In genomic region chr16:42676406-42677075, GRCm38 (mm10) we compare ENCODE assay signal across 18 mouse cellular contexts.
DNase-seq lines count a peak whose midpoint lies in the region; ATAC-seq and TF ChIP-seq lines count a peak whose summit lies in the region.
"Had no signal": no experiment of that assay in that cellular context is flagged by ENCODE, and none has a peak within 500 bp of the region (broad histone marks: within the 10 kb centered on the region; RNA-seq: fewer than 3 reads in every experiment).

No protein-coding gene starts in this region.

- H3K27ac ChIP-seq in intestine, embryonic 14.5 days (ENCODE audit: low read depth): peak overlapping the region; percentile 59
- H3K27ac ChIP-seq in intestine, postnatal 0 days (ENCODE audit: low read depth, low read length): no peak overlapping the region
- peak overlapping the region; percentile 84 for H3K27ac ChIP-seq in heart, embryonic 11.5 days (ENCODE audit: low read depth, low read length)
- peak overlapping the region; percentile 83 for H3K27ac ChIP-seq in lung, postnatal 0 days (ENCODE audit: low read length)
- H3K27ac ChIP-seq: embryonic facial prominence, embryonic 15.5 days; liver, embryonic 13.5 days; midbrain, embryonic 13.5 days; stomach, embryonic 15.5 days had no signal

- TF ChIP-seq EP300 in lung, postnatal 0 days (IDR thresholded peaks at IDR 0.05): peak; percentile 98

- WGBS in intestine, embryonic 14.5 days: 79% methylated on average over 5 of the region's 5 CpGs
- 63% methylated on average over 5 of the region's 5 CpGs for WGBS in intestine, postnatal 0 days
- WGBS in heart, embryonic 11.5 days (ENCODE audit: insufficient replicate concordance): 55% methylated on average over 5 of the region's 5 CpGs
- WGBS in lung, postnatal 0 days: 48% methylated on average over 5 of the region's 5 CpGs

- no peak overlapping the region for H3K9ac ChIP-seq in intestine, embryonic 14.5 days (ENCODE audit: low read length)
- no peak overlapping the region for H3K9ac ChIP-seq in intestine, postnatal 0 days (ENCODE audit: low read depth, low read length)
- H3K9ac ChIP-seq in heart, embryonic 11.5 days (ENCODE audit: low read depth, low read length): no peak overlapping the region
- H3K9ac ChIP-seq in lung, postnatal 0 days (replicated peaks; ENCODE audit: low read depth): no peak overlapping the region
- H3K9ac ChIP-seq: embryonic facial prominence, embryonic 15.5 days; forebrain, postnatal 0 days; liver, embryonic 13.5 days; midbrain, embryonic 13.5 days; stomach, embryonic 15.5 days had no signal

- H3K4me2 ChIP-seq in intestine, embryonic 14.5 days (ENCODE audit: low read length): no peak overlapping the region
- H3K4me2 ChIP-seq in intestine, postnatal 0 days (replicated peaks; ENCODE audit: low read depth): no peak overlapping the region
- no peak overlapping the region for H3K4me2 ChIP-seq in heart, embryonic 11.5 days
- H3K4me2 ChIP-seq in lung, postnatal 0 days (replicated peaks; ENCODE audit: low read depth, low read length): no peak overlapping the region
- H3K4me2 ChIP-seq: embryonic facial prominence, embryonic 15.5 days; liver, embryonic 13.5 days; midbrain, embryonic 13.5 days; stomach, embryonic 15.5 days had no signal

- H3K9me3 ChIP-seq in intestine, embryonic 14.5 days (ENCODE audit: control insufficient read depth, low read length): no peaks in the 10 kb centered on the region
- no peaks in the 10 kb centered on the region for H3K9me3 ChIP-seq in intestine, postnatal 0 days (ENCODE audit: control insufficient read depth)
- no peaks in the 10 kb centered on the region for H3K9me3 ChIP-seq in heart, embryonic 11.5 days (replicated peaks; ENCODE audit: control insufficient read depth, low read length)
- H3K9me3 ChIP-seq in lung, postnatal 0 days (ENCODE audit: low read length): no peaks in the 10 kb centered on the region
- H3K9me3 ChIP-seq: embryonic facial prominence, embryonic 15.5 days; liver, embryonic 13.5 days; midbrain, embryonic 13.5 days; stomach, embryonic 15.5 days had no signal

- H3K4me3 ChIP-seq in intestine, embryonic 14.5 days (ENCODE audit: low read depth, low read length): no peak overlapping the region
- no peak overlapping the region for H3K4me3 ChIP-seq in intestine, postnatal 0 days (ENCODE audit: low read depth, low read length)
- no peak overlapping the region for H3K4me3 ChIP-seq in heart, embryonic 11.5 days (ENCODE audit: low read depth, low read length)
- H3K4me3 ChIP-seq in lung, postnatal 0 days (ENCODE audit: low read depth, low read length): no peak overlapping the region
- H3K4me3 ChIP-seq: embryonic facial prominence, embryonic 15.5 days; liver, embryonic 13.5 days; midbrain, embryonic 13.5 days; stomach, embryonic 15.5 days had no signal

- H3K36me3 ChIP-seq in intestine, embryonic 14.5 days (ENCODE audit: control insufficient read depth, insufficient read depth, low read length): no peaks in the 10 kb centered on the region
- H3K36me3 ChIP-seq in intestine, postnatal 0 days (ENCODE audit: control insufficient read depth, insufficient read depth): no peaks in the 10 kb centered on the region
- no peaks in the 10 kb centered on the region for H3K36me3 ChIP-seq in heart, embryonic 11.5 days (ENCODE audit: control insufficient read depth, insufficient read depth, low read length)
- H3K36me3 ChIP-seq in lung, postnatal 0 days (ENCODE audit: insufficient read depth, low read length): no peaks in the 10 kb centered on the region
- H3K36me3 ChIP-seq: embryonic facial prominence, embryonic 15.5 days; liver, embryonic 13.5 days; midbrain, embryonic 13.5 days; stomach, embryonic 15.5 days had no signal

- H3K4me1 ChIP-seq in intestine, embryonic 14.5 days (replicated peaks; ENCODE audit: control insufficient read depth, insufficient read depth, low read length): no peaks in the 10 kb centered on the region
- H3K4me1 ChIP-seq in intestine, postnatal 0 days (replicated peaks; ENCODE audit: control insufficient read depth, insufficient read depth, low read length): no peaks in the 10 kb centered on the region
- no peaks in the 10 kb centered on the region for H3K4me1 ChIP-seq in heart, embryonic 11.5 days (ENCODE audit: control insufficient read depth, insufficient read depth, low read length)
- H3K4me1 ChIP-seq in lung, postnatal 0 days (ENCODE audit: insufficient read depth, low read depth, low read length): no peaks in the 10 kb centered on the region
- H3K4me1 ChIP-seq: embryonic facial prominence, embryonic 15.5 days; liver, embryonic 13.5 days; midbrain, embryonic 13.5 days; stomach, embryonic 15.5 days had no signal

- ATAC-seq in intestine, embryonic 14.5 days (replicated peaks; ENCODE audit: low FRiP score, low TSS enrichment, low read depth): no peak
- ATAC-seq in intestine, postnatal 0 days: no peak
- peak; percentile 39; the same call in 1 of the 2 replicates for ATAC-seq in heart, embryonic 11.5 days (replicated peaks; ENCODE audit: insufficient number of reproducible peaks, low FRiP score, low TSS enrichment)
- peak; percentile 87 for ATAC-seq in lung, postnatal 0 days
- ATAC-seq: forebrain, postnatal 0 days; midbrain, embryonic 13.5 days had no signal

- no peak for TF ChIP-seq CTCF in intestine, postnatal 0 days (IDR thresholded peaks at IDR 0.05; ENCODE audit: low read depth)
- TF ChIP-seq CTCF in lung, postnatal 0 days (IDR thresholded peaks at IDR 0.05): no peak

- DNase-seq in intestine, embryonic 14.5 days (ENCODE audit: low spot score): no peak
- DNase-seq in MEL-GATA-1-ER (ENCODE audit: extremely low read depth, low read depth): peak; percentile 19
- DNase-seq in lung, postnatal 0 days (ENCODE audit: low spot score): peak; percentile 76
- DNase-seq in right cerebral cortex, postnatal 25 days: no peak
- no peak for DNase-seq in left cerebral cortex, adult 9 months (ENCODE audit: low spot score in 2 of 2)
- no peak for DNase-seq in spleen, adult 12 weeks (ENCODE audit: low spot score)
- DNase-seq: adrenal gland, postnatal 25 days; B cell, adult 2 months; cerebellum, adult 9-10 months; forebrain, postnatal 0 days; kidney, adult 2 months; liver, embryonic 13.5 days; right cerebral cortex, adult 18-20 months had no signal

- H3K27me3 ChIP-seq in intestine, embryonic 14.5 days (replicated peaks; ENCODE audit: control insufficient read depth, insufficient read depth, low read length): no peaks in the 10 kb centered on the region
- no peaks in the 10 kb centered on the region for H3K27me3 ChIP-seq in intestine, postnatal 0 days (replicated peaks; ENCODE audit: control insufficient read depth, insufficient read depth, low read length)
- H3K27me3 ChIP-seq in heart, embryonic 11.5 days (ENCODE audit: control insufficient read depth, insufficient read depth, low read length): no peaks in the 10 kb centered on the region
- no peaks in the 10 kb centered on the region for H3K27me3 ChIP-seq in lung, postnatal 0 days (replicated peaks; ENCODE audit: insufficient read depth, low read length)
- H3K27me3 ChIP-seq: embryonic facial prominence, embryonic 15.5 days; liver, embryonic 13.5 days; midbrain, embryonic 13.5 days; stomach, embryonic 15.5 days had no signal

Comparison
In these comparisons a context has a peak if more than half of its experiments do, and no peak if none do; other contexts are left out.
1. ATAC-seq: peak in heart, embryonic 11.5 days (single experiment) and lung, postnatal 0 days (single experiment); none in intestine, embryonic 14.5 days (single experiment) and intestine, postnatal 0 days (single experiment).
2. DNase-seq: peak in MEL-GATA-1-ER (single experiment) and lung, postnatal 0 days (single experiment); none in intestine, embryonic 14.5 days (single experiment), right cerebral cortex, postnatal 25 days (single experiment), left cerebral cortex, adult 9 months (0 of 2) and spleen, adult 12 weeks (single experiment).